Mouse (Mus musculus): Measurements from ENCODE around the gene Dock10. TPM values are rescaled to one million over a fixed set of nuclear protein-coding genes. Genes with fewer than 3 reads are reported as not detected.

Dock10 gene
- total and polyA plus RNA-seq, 3 experiments: 2.1 to 20.8 (median 19.5) TPM

GRCm38 (mm10) chr1:80728183-80728582 is 30.1 kb downstream of the Dock10 start:
- no peak for DNase-seq

- DNase-seq: no peak
These were observed 30.9 kb downstream of the Dock10 start for GRCm38 (mm10) chr1:80727403-80727802.

- DNase-seq: peak; percentile 63
These were observed 35.7 kb downstream of the Dock10 start for GRCm38 (mm10) chr1:80722647-80723046.

GRCm38 (mm10) chr1:80722001-80722400 is 36.3 kb downstream of the Dock10 start:
- no peak for DNase-seq

GRCm38 (mm10) chr1:80721181-80721580 is 37.1 kb downstream of the Dock10 start:
- DNase-seq: no peak

GRCm38 (mm10) chr1:80720146-80720545 is 38.2 kb downstream of the Dock10 start:
- no peak for DNase-seq

- DNase-seq: no peak
These were observed 38.9 kb downstream of the Dock10 start for GRCm38 (mm10) chr1:80719436-80719835.

GRCm38 (mm10) chr1:80718666-80719065 is 39.7 kb downstream of the Dock10 start:
- no peak for DNase-seq

- DNase-seq: no peak
These were observed 42.4 kb downstream of the Dock10 start for GRCm38 (mm10) chr1:80715917-80716316.

- DNase-seq: no peak
These were observed 44.4 kb downstream of the Dock10 start for GRCm38 (mm10) chr1:80713920-80714319.

GRCm38 (mm10) chr1:80710607-80711261 is 47.6 kb downstream of the Dock10 start:
- DNase-seq: no peak

- DNase-seq: no peak
These were observed 48.2 kb downstream of the Dock10 start for GRCm38 (mm10) chr1:80710097-80710541.

- DNase-seq: no peak
These were observed 49.0 kb downstream of the Dock10 start for GRCm38 (mm10) chr1:80709299-80709698.

GRCm38 (mm10) chr1:80703279-80703678 is 55.0 kb downstream of the Dock10 start:
- no peak for DNase-seq

- no peak for DNase-seq
These were observed 82.2 kb downstream of the Dock10 start for GRCm38 (mm10) chr1:80676004-80676673.

- DNase-seq: no peak
These were observed 86.6 kb downstream of the Dock10 start for GRCm38 (mm10) chr1:80671730-80672129.

GRCm38 (mm10) chr1:80671056-80671455 is 87.3 kb downstream of the Dock10 start:
- DNase-seq: no peak

- no peak for DNase-seq
These were observed 87.9 kb downstream of the Dock10 start for GRCm38 (mm10) chr1:80670387-80670786.

- DNase-seq: no peak
These were observed 92.6 kb downstream of the Dock10 start for GRCm38 (mm10) chr1:80665761-80666160.

GRCm38 (mm10) chr1:80665161-80665560 is 93.2 kb downstream of the Dock10 start:
- no peak for DNase-seq

GRCm38 (mm10) chr1:80661506-80662402 is 96.6 kb downstream of the Dock10 start:
- DNase-seq: no peak

- DNase-seq: no peak
These were observed 98.7 kb downstream of the Dock10 start for GRCm38 (mm10) chr1:80659465-80660245.

Measured in adrenal gland, adult 2 months (tissue).